Mouse (Mus musculus): ENCODE measurements around the gene Sipa1l1.

Sipa1l1 gene

GRCm38 (mm10) chr12:82382932-82383331 is 213.8 kb downstream of the Sipa1l1 start:
- no peak for DNase-seq (ENCODE audit: low read depth, low spot score)

GRCm38 (mm10) chr12:82384719-82385118 is 215.6 kb downstream of the Sipa1l1 start:
- DNase-seq (ENCODE audit: low read depth, low spot score) = no peak

GRCm38 (mm10) chr12:82387042-82387441 is 217.9 kb downstream of the Sipa1l1 start:
- no peak for DNase-seq (ENCODE audit: low read depth, low spot score)

GRCm38 (mm10) chr12:82387647-82388046 is 218.5 kb downstream of the Sipa1l1 start:
- no peak for DNase-seq (ENCODE audit: low read depth, low spot score)

- DNase-seq (ENCODE audit: low read depth, low spot score) = no peak
Observed at GRCm38 (mm10) chr12:82388144-82388543, 219.0 kb downstream of the Sipa1l1 start.

- no peak for DNase-seq (ENCODE audit: low read depth, low spot score)
Observed at GRCm38 (mm10) chr12:82394118-82394861, 225.2 kb downstream of the Sipa1l1 start.

- DNase-seq (ENCODE audit: low read depth, low spot score) = no peak
Observed at GRCm38 (mm10) chr12:82395194-82395593, 226.1 kb downstream of the Sipa1l1 start.

GRCm38 (mm10) chr12:82397193-82397592 is 228.1 kb downstream of the Sipa1l1 start:
- DNase-seq (ENCODE audit: low read depth, low spot score) = no peak

- no peak for DNase-seq (ENCODE audit: low read depth, low spot score)
Observed at GRCm38 (mm10) chr12:82397751-82398150, 228.6 kb downstream of the Sipa1l1 start.

- DNase-seq (ENCODE audit: low read depth, low spot score) = no peak
Observed at GRCm38 (mm10) chr12:82398926-82399325, 229.8 kb downstream of the Sipa1l1 start.

- DNase-seq (ENCODE audit: low read depth, low spot score) = no peak
Observed at GRCm38 (mm10) chr12:82399971-82400720, 231.0 kb downstream of the Sipa1l1 start.

- DNase-seq (ENCODE audit: low read depth, low spot score) = no peak
Observed at GRCm38 (mm10) chr12:82400783-82401182, 231.7 kb downstream of the Sipa1l1 start.

- no peak for DNase-seq (ENCODE audit: low read depth, low spot score)
Observed at GRCm38 (mm10) chr12:82401440-82401839, 232.3 kb downstream of the Sipa1l1 start.

GRCm38 (mm10) chr12:82402635-82403034 is 233.5 kb downstream of the Sipa1l1 start:
- no peak for DNase-seq (ENCODE audit: low read depth, low spot score)

- DNase-seq (ENCODE audit: low read depth, low spot score) = no peak
Observed at GRCm38 (mm10) chr12:82407531-82408255, 238.6 kb downstream of the Sipa1l1 start.

GRCm38 (mm10) chr12:82408486-82408885 is 239.4 kb downstream of the Sipa1l1 start:
- DNase-seq (ENCODE audit: low read depth, low spot score) = no peak

GRCm38 (mm10) chr12:82409686-82410472 is 240.8 kb downstream of the Sipa1l1 start:
- DNase-seq (ENCODE audit: low read depth, low spot score) = no peak

- DNase-seq (ENCODE audit: low read depth, low spot score) = no peak
Observed at GRCm38 (mm10) chr12:82412291-82413032, 243.3 kb downstream of the Sipa1l1 start.

GRCm38 (mm10) chr12:82415690-82416364 is 246.7 kb downstream of the Sipa1l1 start:
- no peak for DNase-seq (ENCODE audit: low read depth, low spot score)

- no peak for DNase-seq (ENCODE audit: low read depth, low spot score)
Observed at GRCm38 (mm10) chr12:82419027-82419426, 249.9 kb downstream of the Sipa1l1 start.
